Mouse (Mus musculus): ENCODE data around the gene Taf15. TPM values are rescaled to one million over a fixed set of nuclear protein-coding genes. Genes with fewer than 3 reads are reported as not detected.

Taf15 gene
- polyA plus RNA-seq (2012; rRNA removed), result 0.61 and 1.8 TPM in 2 replicates

DNA sequence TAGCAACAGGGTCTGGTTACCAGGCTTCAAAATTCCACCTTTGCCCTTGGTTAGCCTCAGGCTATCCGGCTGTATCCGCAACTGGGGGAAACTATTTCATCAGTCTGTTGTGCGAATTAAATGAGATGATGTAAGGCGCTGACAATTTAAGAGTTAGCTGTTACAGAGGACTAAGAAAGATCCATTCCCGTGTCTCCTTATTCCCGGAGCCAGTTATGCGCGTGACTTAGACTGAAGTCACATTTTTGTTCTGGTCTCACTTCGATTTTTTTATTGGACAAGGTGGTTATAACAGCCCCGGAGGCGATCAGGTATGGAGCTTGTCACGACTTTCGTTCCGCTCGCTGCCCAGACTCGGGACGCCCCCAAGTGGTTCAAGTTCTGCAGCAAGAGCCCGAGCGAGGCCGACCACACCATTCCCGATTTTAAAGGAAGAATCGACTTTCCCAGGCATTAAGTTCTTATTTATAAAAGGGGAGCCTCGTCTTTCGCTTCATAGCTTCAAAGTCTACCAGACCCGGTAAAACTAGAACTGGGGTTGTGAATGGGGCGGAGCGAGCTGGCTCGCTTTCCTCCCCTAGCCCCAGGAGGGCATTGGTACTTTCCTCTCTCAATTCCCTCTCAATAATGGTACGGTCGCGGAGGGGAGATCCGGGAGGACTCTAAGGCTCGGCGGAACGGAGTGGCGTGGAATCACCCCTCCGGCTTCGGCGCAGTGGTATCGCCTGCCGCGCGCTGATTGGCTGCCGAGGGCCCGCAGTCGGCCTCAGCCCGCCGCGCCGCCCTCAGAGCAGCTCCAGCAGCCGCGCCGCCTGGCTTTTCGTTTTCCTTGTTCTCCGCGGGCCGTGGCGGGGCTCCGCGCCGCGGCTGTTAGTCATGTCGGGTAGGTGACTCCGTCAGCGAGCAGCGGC, at the start of gene Taf15:
Taf15 (plus strand) TSS at position 763 of the 911 bp plus-strand sequence.

DNA sequence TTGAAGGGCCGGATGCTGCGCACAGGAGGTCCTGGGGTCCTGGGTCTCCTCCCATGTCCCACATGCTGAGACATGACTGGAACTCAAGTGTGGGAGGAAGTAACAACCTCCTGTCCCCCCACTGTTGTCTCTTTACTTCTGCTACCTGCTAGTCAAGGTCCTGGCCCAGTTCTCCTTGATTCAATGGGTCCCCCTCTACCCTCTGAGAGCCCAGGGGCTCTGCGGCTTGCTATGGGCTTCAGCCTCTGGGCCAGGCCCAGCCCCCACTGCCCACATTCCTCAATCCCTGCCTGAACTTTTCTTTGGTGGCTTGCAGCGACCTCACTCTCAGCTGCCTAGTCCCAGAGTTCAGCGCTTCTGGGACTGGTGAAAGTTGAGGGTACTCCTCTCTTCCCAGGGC, 43.5 kb upstream of the Taf15 start, which contains the start of gene Gas2l2:
Gas2l2 (minus strand) TSS at position 101 of the 400 bp plus-strand sequence.

DNA sequence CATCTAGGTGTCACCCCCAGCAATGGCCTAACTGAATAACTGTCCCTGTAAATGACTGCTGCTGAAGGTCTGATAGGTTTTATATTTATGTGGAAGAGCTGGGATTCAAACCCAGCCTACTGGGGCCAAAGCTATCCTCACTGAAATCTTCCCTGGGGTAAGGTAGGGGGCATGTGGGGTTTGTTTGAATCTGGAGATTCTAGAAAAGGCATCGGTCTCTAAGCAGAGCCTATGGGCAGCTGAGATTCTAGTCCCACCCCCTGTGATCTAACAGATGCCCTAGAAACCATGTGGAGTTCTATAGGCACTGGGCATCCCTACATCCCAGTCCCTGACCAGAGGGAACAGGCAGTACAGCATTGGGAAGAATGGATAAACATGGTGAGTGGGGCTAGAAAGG, 35.5 kb upstream of the Taf15 start, which contains the start of gene 1700020L24Rik:
1700020L24Rik (plus strand) TSS at position 301 of the 400 bp plus-strand sequence.

DNA sequence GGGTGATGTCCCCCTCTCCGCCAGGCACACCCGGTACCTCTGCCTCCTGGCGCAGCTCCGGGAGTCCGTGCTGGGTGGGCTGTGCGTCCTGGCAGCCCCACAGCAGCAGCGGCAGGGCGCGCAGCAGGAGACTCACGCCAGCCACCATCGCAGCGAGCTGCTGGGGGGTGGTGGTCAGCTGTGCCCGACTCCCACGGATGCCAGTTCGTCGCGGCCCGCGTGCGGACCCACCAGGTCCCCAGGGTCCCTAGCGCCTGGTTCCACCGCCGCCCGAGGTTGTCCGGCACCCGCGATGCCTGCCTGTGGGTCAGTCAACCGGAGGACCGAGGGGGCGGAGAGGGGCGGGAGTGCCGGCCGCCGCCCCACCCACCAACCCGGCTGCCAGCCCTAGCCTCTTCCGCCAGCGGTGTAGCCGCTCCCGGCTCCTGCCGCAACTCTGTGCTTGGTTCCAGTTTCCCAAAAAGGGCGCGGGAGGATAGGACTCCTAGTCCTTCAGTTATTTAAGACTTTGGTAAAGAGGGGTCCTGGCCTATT, 10.1 kb upstream of the Taf15 start, which contains the start of gene Mmp28:
Mmp28 (minus strand) TSS at position 361 of the 534 bp plus-strand sequence.

DNA sequence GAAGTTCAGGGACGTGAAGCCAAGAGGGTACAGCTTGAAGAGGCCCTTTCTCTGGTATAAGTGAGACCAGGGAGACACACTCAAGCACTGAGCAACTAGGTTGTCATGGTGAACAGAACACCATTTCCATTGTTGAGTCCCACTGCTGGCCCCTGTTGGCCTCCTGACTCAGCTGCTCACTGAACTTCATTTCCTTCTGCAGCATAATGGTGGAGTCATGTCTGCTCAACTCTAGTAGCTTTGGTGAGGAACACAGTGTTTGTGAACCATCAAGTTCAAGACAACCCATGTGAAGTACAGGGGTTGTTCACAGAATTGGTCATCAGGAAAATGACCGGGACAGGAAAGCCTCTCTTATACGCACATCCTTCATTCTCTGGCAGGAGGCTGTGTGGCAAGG, 49.2 kb downstream of the Taf15 start, which contains the start of gene Heatr9:
Heatr9 (minus strand) TSS at position 101 of the 400 bp plus-strand sequence.

DNA sequence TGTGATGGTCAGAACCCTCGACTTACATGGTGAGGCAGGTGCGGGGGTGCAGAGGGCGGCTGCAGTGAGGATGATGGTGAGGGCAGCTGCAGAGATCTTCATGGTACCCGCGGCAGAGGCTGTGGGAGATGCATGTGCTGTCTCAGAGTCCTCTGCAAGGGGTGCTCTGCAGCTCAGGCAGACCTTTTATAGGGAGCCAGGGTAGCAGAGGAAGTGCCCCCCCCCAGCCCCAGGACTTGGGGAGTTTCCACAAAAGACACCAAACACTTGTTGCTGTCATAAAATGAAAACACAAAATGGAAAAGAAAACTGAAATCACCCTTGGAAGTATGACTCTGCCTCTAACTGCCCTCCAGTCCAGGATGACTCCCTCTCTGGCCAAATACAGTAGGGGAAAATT, 57.5 kb downstream of the Taf15 start, which contains the start of gene Ccl5:
Ccl5 (minus strand) TSS at position 159 of the 400 bp plus-strand sequence.

Other genes starting within 250 kb of the Taf15 start
- not detected in 2 replicates for gene Slfn14, start 186.4 kb upstream of the Taf15 start, polyA plus RNA-seq (2012; rRNA removed)
- 8.4 and 11.3 TPM in 2 replicates for gene Ap2b1, start 174.1 kb upstream of the Taf15 start, polyA plus RNA-seq (2012; rRNA removed)
- 3.3 and 3.9 TPM in 2 replicates for gene Pex12, start 170.5 kb upstream of the Taf15 start, polyA plus RNA-seq (2012; rRNA removed)
- 0.78 and 1.0 TPM in 2 replicates for gene Rasl10b, start 63.9 kb upstream of the Taf15 start, polyA plus RNA-seq (2012; rRNA removed)
- gene Gas2l2, start 43.6 kb upstream of the Taf15 start, polyA plus RNA-seq (2012; rRNA removed), result 0.13 TPM in 2 replicates
- gene 1700020L24Rik, start 35.4 kb upstream of the Taf15 start, polyA plus RNA-seq (2012; rRNA removed), result 0.11 and 0.52 TPM in 2 replicates
- gene Mmp28, start 10.0 kb upstream of the Taf15 start, polyA plus RNA-seq (2012; rRNA removed), result 18.1 and 24.2 TPM in 2 replicates
- gene Heatr9, start 49.1 kb downstream of the Taf15 start, polyA plus RNA-seq (2012; rRNA removed), result not detected in 2 replicates
- 9.1 and 12.4 TPM in 2 replicates for gene Ccl5, start 57.4 kb downstream of the Taf15 start, polyA plus RNA-seq (2012; rRNA removed)
- 0.47 and 0.59 TPM in 2 replicates for gene Ccl9, start 105.5 kb downstream of the Taf15 start, polyA plus RNA-seq (2012; rRNA removed)
- 4.9 and 9.6 TPM in 2 replicates for gene Ccl6, start 120.0 kb downstream of the Taf15 start, polyA plus RNA-seq (2012; rRNA removed)
- not detected in 2 replicates for gene Rpl9-ps1, start 172.5 kb downstream of the Taf15 start, polyA plus RNA-seq (2012; rRNA removed)
- 0.53 and 0.76 TPM in 2 replicates for gene Ccl3, start 176.3 kb downstream of the Taf15 start, polyA plus RNA-seq (2012; rRNA removed)
- gene Ccl4, start 189.5 kb downstream of the Taf15 start, polyA plus RNA-seq (2012; rRNA removed), result 0.25 and 1.1 TPM in 2 replicates
- gene Wfdc17, start 230.9 kb downstream of the Taf15 start, polyA plus RNA-seq (2012; rRNA removed), result 0.70 TPM in 1 of 2 replicates, not detected in the other
- gene Wfdc18, start 235.9 kb downstream of the Taf15 start, polyA plus RNA-seq (2012; rRNA removed), result 0.89 TPM in 1 of 2 replicates, not detected in the other